Mouse (Mus musculus) kidney, adult 2 months (tissue): Measurements from ENCODE around the gene Myom3.

ENCODE experiments used
- CTCF ChIP-seq: fragments of 200-500 bp; conservative IDR thresholded peaks from 2 replicates; pipeline ENCODE4 v1.5.1; 2011; ENCODE audit warnings: low read depth, mild to moderate bottlenecking, control low read depth, low read length, moderate library complexity, mixed read lengths; ENCODE audit not compliant: insufficient read depth, insufficient read length
- POLR2A ChIP-seq: fragments of 200-500 bp; IDR thresholded peaks from one replicate; pipeline ENCODE4 v1.6.1; 2011; ENCODE audit warnings: low read depth, low read length, control low read depth

GRCm38 (mm10) chr4:135781304-135781703 is 21.8 kb downstream of the Myom3 start:
- TF ChIP-seq CTCF: no peak
- TF ChIP-seq POLR2A: no peak
